Mouse (Mus musculus) spleen, adult 2 months (tissue): ENCODE measurements around the gene Mia.

ENCODE experiments used
- CTCF ChIP-seq: fragments of 200-500 bp; IDR thresholded peaks from 2 replicates; pipeline ENCODE4 v1.5.1; 2011; ENCODE audit warnings: mild to moderate bottlenecking, inconsistent platforms; ENCODE audit not compliant: insufficient read depth, insufficient read length, insufficient replicate concordance; ENCODE audit errors: extremely low read depth
- POLR2A ChIP-seq: fragments of 200-500 bp; IDR thresholded peaks from 2 replicates; pipeline ENCODE4 v1.6.1; 2011; ENCODE audit warnings: low read depth, low read length, inconsistent platforms

GRCm38 (mm10) chr7:27166229-27166613 lies 14.7 kb downstream of the Mia start:
- TF ChIP-seq POLR2A, result peak; percentile 20; the same call in 1 of the 2 replicates
- no peak for TF ChIP-seq CTCF
